Mouse (Mus musculus): ENCODE results near the gene Erp44. TPM values are rescaled to one million over a fixed set of nuclear protein-coding genes. Genes with fewer than 3 reads are reported as not detected.

The Erp44 gene
- 118 TPM in 2 replicates for polyA plus RNA-seq (2015; fragmentation: Nextera tagmentation; extraction: Ambion mirVana)

GRCm38 (mm10) chr4:48279498-48280134, at the start of gene Erp44, which contains the start of gene Invs:
Gene Erp44, minus strand, starts transcription at chr4:48279558.
Gene Invs, plus strand, starts transcription at chr4:48279760.
- Histone ChIP-seq H3K4me3 (peak within 1 kb of the TSS; percentile 84), H3K9ac (peak within 1 kb of the TSS; percentile 92), H3K27me3 (no peaks in the 10 kb centered on the region), H3K4me2 (peak within 1 kb of the TSS; percentile 81), H3K27ac (peak within 1 kb of the TSS; percentile 90), H3K4me1 (peaks cover 5% of the 10 kb centered on the region), H3K36me3 (0 out of 2 replicates have a peak, but pooled peaks cover 5% of the 10 kb centered on the region), H3K9me3 (no peaks in the 10 kb centered on the region)
- WGBS: under 1% methylated on average over 41 of the region's 41 CpGs
- peak; percentile 100 for ATAC-seq (ENCODE audit: insufficient number of reproducible peaks, low FRiP score, low TSS enrichment, low read depth)

GRCm38 (mm10) chr4:48328042-48328441, 48.7 kb upstream of the Erp44 start:
- Histone ChIP-seq H3K4me1 (no peaks in the 10 kb centered on the region), H3K9ac (no peak overlapping the region), H3K36me3 (no peaks in the 10 kb centered on the region), H3K4me2 (no peak overlapping the region), H3K27me3 (no peaks in the 10 kb centered on the region), H3K27ac (no peak overlapping the region), H3K4me3 (no peak overlapping the region), H3K9me3 (no peaks in the 10 kb centered on the region)
- no peak for ATAC-seq (ENCODE audit: insufficient number of reproducible peaks, low FRiP score, low TSS enrichment, low read depth)
- 61% methylated on average over 2 of the region's 2 CpGs for WGBS

- no peaks in the 10 kb centered on the region for H3K27me3 ChIP-seq
- no peaks in the 10 kb centered on the region for H3K9me3 ChIP-seq
- H3K4me2 ChIP-seq: no peak overlapping the region
- no peaks in the 10 kb centered on the region for H3K4me1 ChIP-seq
- ATAC-seq (ENCODE audit: insufficient number of reproducible peaks, low FRiP score, low TSS enrichment, low read depth): no peak
- no peak overlapping the region for H3K4me3 ChIP-seq
- H3K27ac ChIP-seq: no peak overlapping the region
- H3K9ac ChIP-seq: no peak overlapping the region
- H3K36me3 ChIP-seq: no peaks in the 10 kb centered on the region
Measured at GRCm38 (mm10) chr4:48327192-48327591, 47.8 kb upstream of the Erp44 start.

- H3K9ac ChIP-seq: no peak overlapping the region
- H3K27ac ChIP-seq: no peak overlapping the region
- H3K36me3 ChIP-seq: no peaks in the 10 kb centered on the region
- H3K4me2 ChIP-seq: no peak overlapping the region
- WGBS: 73% methylated on average over 1 of the region's 1 CpGs
- no peak for ATAC-seq (ENCODE audit: insufficient number of reproducible peaks, low FRiP score, low TSS enrichment, low read depth)
- H3K4me3 ChIP-seq: no peak overlapping the region
- H3K4me1 ChIP-seq: no peaks in the 10 kb centered on the region
- H3K27me3 ChIP-seq: no peaks in the 10 kb centered on the region
- no peaks in the 10 kb centered on the region for H3K9me3 ChIP-seq
Measured at GRCm38 (mm10) chr4:48322095-48322494, 42.7 kb upstream of the Erp44 start.

GRCm38 (mm10) chr4:48321276-48321675, 41.9 kb upstream of the Erp44 start:
- Histone ChIP-seq H3K27me3 (no peaks in the 10 kb centered on the region), H3K27ac (no peak overlapping the region), H3K9me3 (no peaks in the 10 kb centered on the region), H3K9ac (no peak overlapping the region), H3K36me3 (no peaks in the 10 kb centered on the region), H3K4me3 (no peak overlapping the region), H3K4me1 (no peaks in the 10 kb centered on the region), H3K4me2 (no peak overlapping the region)
- WGBS: 68% methylated on average over 1 of the region's 1 CpGs
- no peak for ATAC-seq (ENCODE audit: insufficient number of reproducible peaks, low FRiP score, low TSS enrichment, low read depth)

- Histone ChIP-seq H3K4me1 (no peaks in the 10 kb centered on the region), H3K4me2 (no peak overlapping the region), H3K36me3 (no peaks in the 10 kb centered on the region), H3K4me3 (no peak overlapping the region), H3K27ac (no peak overlapping the region), H3K9ac (no peak overlapping the region), H3K27me3 (no peaks in the 10 kb centered on the region), H3K9me3 (no peaks in the 10 kb centered on the region)
- WGBS: 93% methylated on average over 3 of the region's 3 CpGs
- no peak for ATAC-seq (ENCODE audit: insufficient number of reproducible peaks, low FRiP score, low TSS enrichment, low read depth)
Measured at GRCm38 (mm10) chr4:48316036-48316435, 36.7 kb upstream of the Erp44 start.

GRCm38 (mm10) chr4:48314814-48315213, 35.5 kb upstream of the Erp44 start:
- Histone ChIP-seq H3K36me3 (peaks cover 4% of the 10 kb centered on the region), H3K9me3 (no peaks in the 10 kb centered on the region), H3K27me3 (no peaks in the 10 kb centered on the region), H3K4me1 (no peaks in the 10 kb centered on the region), H3K4me3 (no peak overlapping the region), H3K27ac (no peak overlapping the region), H3K4me2 (no peak overlapping the region), H3K9ac (no peak overlapping the region)
- no peak for ATAC-seq (ENCODE audit: insufficient number of reproducible peaks, low FRiP score, low TSS enrichment, low read depth)
- 82% methylated on average over 3 of the region's 3 CpGs for WGBS

- WGBS: 87% methylated on average over 5 of the region's 5 CpGs
- Histone ChIP-seq H3K27me3 (no peaks in the 10 kb centered on the region), H3K36me3 (peaks cover 13% of the 10 kb centered on the region), H3K27ac (no peak overlapping the region), H3K9ac (no peak overlapping the region), H3K4me3 (no peak overlapping the region), H3K4me1 (no peaks in the 10 kb centered on the region), H3K9me3 (no peaks in the 10 kb centered on the region), H3K4me2 (no peak overlapping the region)
- no peak for ATAC-seq (ENCODE audit: insufficient number of reproducible peaks, low FRiP score, low TSS enrichment, low read depth)
Measured at GRCm38 (mm10) chr4:48287086-48287757, 7.9 kb upstream of the Erp44 start.

- no peak overlapping the region for H3K4me2 ChIP-seq
- no peak for ATAC-seq (ENCODE audit: insufficient number of reproducible peaks, low FRiP score, low TSS enrichment, low read depth)
- no peak overlapping the region for H3K27ac ChIP-seq
- peaks cover 5% of the 10 kb centered on the region for H3K4me1 ChIP-seq
- no peak overlapping the region for H3K4me3 ChIP-seq
- no peaks in the 10 kb centered on the region for H3K9me3 ChIP-seq
- no peak overlapping the region for H3K9ac ChIP-seq
- WGBS: 88% methylated on average over 1 of the region's 1 CpGs
- no peaks in the 10 kb centered on the region for H3K27me3 ChIP-seq
- 0 out of 2 replicates have a peak, but pooled peaks cover 5% of the 10 kb centered on the region for H3K36me3 ChIP-seq
Measured at GRCm38 (mm10) chr4:48281121-48281520, 1.8 kb upstream of the Erp44 start.

- Histone ChIP-seq H3K4me1 (peaks cover 5% of the 10 kb centered on the region), H3K9ac (peak overlapping the region; percentile 92), H3K36me3 (0 out of 2 replicates have a peak, but pooled peaks cover 2% of the 10 kb centered on the region), H3K27me3 (no peaks in the 10 kb centered on the region), H3K9me3 (no peaks in the 10 kb centered on the region), H3K4me3 (peak overlapping the region; percentile 84), H3K27ac (peak overlapping the region; percentile 79), H3K4me2 (peak overlapping the region; percentile 81)
- WGBS: under 1% methylated on average over 34 of the region's 34 CpGs
- ATAC-seq (ENCODE audit: insufficient number of reproducible peaks, low FRiP score, low TSS enrichment, low read depth): peak; percentile 17
Measured at GRCm38 (mm10) chr4:48278757-48279497, 431 bp downstream of the Erp44 start.

GRCm38 (mm10) chr4:48277011-48277410, 2.3 kb downstream of the Erp44 start:
- Histone ChIP-seq H3K4me2 (no peak overlapping the region), H3K4me3 (no peak overlapping the region), H3K9ac (no peak overlapping the region), H3K4me1 (peaks cover 5% of the 10 kb centered on the region), H3K9me3 (no peaks in the 10 kb centered on the region), H3K36me3 (no peaks in the 10 kb centered on the region), H3K27me3 (no peaks in the 10 kb centered on the region), H3K27ac (no peak overlapping the region)
- WGBS: 59% methylated on average over 3 of the region's 3 CpGs
- no peak for ATAC-seq (ENCODE audit: insufficient number of reproducible peaks, low FRiP score, low TSS enrichment, low read depth)

- H3K4me2 ChIP-seq: no peak overlapping the region
- H3K4me1 ChIP-seq: peaks cover 5% of the 10 kb centered on the region
- no peaks in the 10 kb centered on the region for H3K27me3 ChIP-seq
- H3K9me3 ChIP-seq: no peaks in the 10 kb centered on the region
- H3K36me3 ChIP-seq: no peaks in the 10 kb centered on the region
- 54% methylated on average over 3 of the region's 3 CpGs for WGBS
- H3K27ac ChIP-seq: no peak overlapping the region
- no peak overlapping the region for H3K9ac ChIP-seq
- ATAC-seq (ENCODE audit: insufficient number of reproducible peaks, low FRiP score, low TSS enrichment, low read depth): no peak
- no peak overlapping the region for H3K4me3 ChIP-seq
Measured at GRCm38 (mm10) chr4:48275736-48276135, 3.6 kb downstream of the Erp44 start.
